Mouse (Mus musculus) myocyte (in vitro differentiated cells): ENCODE data around the gene Senp8.

Source experiments
- CEBPB ChIP-seq: IDR thresholded peaks from 2 replicates; pipeline ENCODE4 v1.6.1; 2011; ENCODE audit warnings: mild to moderate bottlenecking, moderate library complexity; ENCODE audit not compliant: poor library complexity, insufficient read depth, severe bottlenecking
- E2F4 ChIP-seq: IDR thresholded peaks from one replicate; pipeline ENCODE4 v1.6.1; 2011; ENCODE audit warnings: mild to moderate bottlenecking, control low read depth, moderate library complexity; ENCODE audit not compliant: insufficient read depth
- MAX ChIP-seq: IDR thresholded peaks from one replicate; pipeline ENCODE4 v1.6.1; 2011; ENCODE audit warnings: low read depth, mild to moderate bottlenecking, control low read depth
- MYOD1 ChIP-seq, 3 experiments: IDR thresholded peaks; one replicate each; pipeline ENCODE4 v1.6.1; 2011; ENCODE audit warnings: control low read depth in 2 of 3, low read depth in 2 of 3, mild to moderate bottlenecking in 2 of 3, moderate library complexity in 1 of 3; ENCODE audit not compliant: insufficient read length in 2 of 3, control insufficient read depth in 1 of 3
- POLR2A ChIP-seq: IDR thresholded peaks from one replicate; pipeline ENCODE4 v1.6.1; 2011; ENCODE audit warnings: low read depth, mild to moderate bottlenecking, control low read depth, moderate library complexity; ENCODE audit not compliant: insufficient read length
- POLR2AphosphoS2 ChIP-seq: IDR thresholded peaks from one replicate; pipeline ENCODE4 v1.6.1; 2011; ENCODE audit warnings: low read depth, control low read depth; ENCODE audit not compliant: insufficient read length
- USF1 ChIP-seq: IDR thresholded peaks from one replicate; pipeline ENCODE4 v1.6.1; 2011; ENCODE audit warnings: low read depth, mild to moderate bottlenecking, control low read depth, moderate library complexity

DNA sequence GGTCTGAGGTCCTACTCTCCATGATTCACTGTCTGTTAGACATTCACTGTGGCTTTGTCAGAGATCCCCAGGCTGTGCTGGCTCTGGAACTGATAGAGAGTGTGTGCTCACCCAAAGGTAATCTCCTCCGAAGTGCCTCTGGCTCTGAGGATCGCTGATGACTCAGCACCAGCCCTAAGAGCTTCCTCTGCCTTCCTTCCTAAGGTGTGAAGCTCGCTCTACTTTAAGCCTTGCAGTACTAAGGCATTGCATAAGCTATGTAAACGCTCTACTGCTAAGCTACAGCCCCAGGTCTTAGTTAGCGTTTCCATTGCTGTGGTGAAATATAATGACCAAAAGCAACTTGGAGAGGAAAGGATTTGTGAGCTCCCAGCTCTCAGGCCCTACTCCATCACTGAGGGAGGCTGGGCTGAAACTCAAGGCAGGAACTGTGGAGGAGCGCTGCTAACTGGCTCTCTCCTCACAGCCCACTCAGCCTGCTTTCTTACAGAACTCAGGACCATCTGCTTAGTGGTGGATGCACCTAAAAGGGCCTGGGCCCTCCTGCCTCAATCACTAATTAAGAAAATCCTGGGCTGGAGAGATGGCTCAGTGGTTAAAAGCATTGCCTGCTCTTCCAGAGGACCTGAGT, 63.0 kb downstream of the Senp8 start:
- TF ChIP-seq E2F4 = no peak
- TF ChIP-seq MAX = no peak
- TF ChIP-seq USF1 = no peak
- no peak for TF ChIP-seq POLR2A
- TF ChIP-seq MYOD1 (IDR thresholded peaks at IDR 0.05; ENCODE audit: control insufficient read depth in 1 of 3, insufficient read length in 2 of 3, low read depth in 2 of 3) = no peak
- no peak for TF ChIP-seq POLR2AphosphoS2
- no peak for TF ChIP-seq CEBPB
